Mouse (Mus musculus): Measurements from ENCODE around the gene Gm13691. TPM values are rescaled to one million over a fixed set of nuclear protein-coding genes. Genes with fewer than 3 reads are reported as not detected.

Gm13691 gene
- polyA plus RNA-seq, 1 experiment, result not detected

DNA sequence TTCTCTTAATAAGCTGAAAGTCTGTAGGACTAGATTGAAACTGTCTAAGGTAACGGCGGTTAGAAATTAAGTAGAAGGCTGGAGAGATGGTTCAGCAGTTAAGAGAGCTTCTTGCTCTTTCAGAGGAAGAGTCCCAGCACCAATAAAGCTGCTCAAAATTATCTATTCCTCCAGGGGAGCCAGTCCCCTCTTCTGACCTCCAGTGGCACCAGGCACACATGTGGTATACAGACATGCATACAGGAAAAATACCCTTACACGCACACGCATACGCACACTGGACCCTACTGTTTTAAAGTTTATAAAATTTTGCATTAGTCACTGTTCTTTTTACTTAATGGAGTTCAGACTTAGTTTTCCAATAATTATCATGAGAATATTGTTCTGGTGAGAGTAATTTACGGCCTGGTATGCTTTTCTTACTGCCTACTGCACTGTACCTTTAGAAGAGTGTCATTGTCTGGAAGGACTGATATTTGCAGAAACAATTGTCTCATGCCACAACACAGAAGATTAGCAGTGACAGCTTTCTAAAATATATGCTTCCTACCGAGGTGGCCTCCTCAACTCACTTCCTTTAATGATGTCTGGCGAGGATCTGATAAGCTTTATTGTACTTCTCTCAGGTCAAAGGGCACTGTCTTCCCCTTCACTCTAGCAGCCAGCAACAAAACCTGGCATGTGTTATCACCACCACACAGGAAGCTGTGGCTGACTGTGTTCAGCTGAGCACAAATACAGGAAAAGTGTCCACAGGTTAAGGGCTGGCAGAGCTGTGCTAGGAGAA is 29.4 kb downstream of the Gm13691 start:
- no peak overlapping the region for H3K4me3 ChIP-seq (ENCODE audit: extremely low read depth, insufficient read depth, insufficient read length)
- H3K4me1 ChIP-seq (ENCODE audit: control insufficient read depth, insufficient read depth, insufficient read length), result peaks cover 6% of the 10 kb centered on the region; the same call in 1 of the 2 replicates
- no peak for DNase-seq (ENCODE audit: low read depth in 1 of 2, low spot score in 2 of 2)
- H3K36me3 ChIP-seq (ENCODE audit: control insufficient read depth, insufficient read depth, low read length), result no peaks in the 10 kb centered on the region
- TF ChIP-seq POLR2A (IDR thresholded peaks at IDR 0.05; ENCODE audit: low read depth, low read length), result no peak
- TF ChIP-seq CTCF (IDR thresholded peaks at IDR 0.05; ENCODE audit: extremely low read depth, insufficient read depth, insufficient read length, insufficient replicate concordance), result no peak
- H3K27ac ChIP-seq (ENCODE audit: insufficient read depth, low read length), result no peak overlapping the region
- H3K27me3 ChIP-seq (ENCODE audit: control insufficient read depth, insufficient read depth, low read length), result no peaks in the 10 kb centered on the region
- WGBS, result 41% methylated on average over 8 of the region's 8 CpGs

DNA sequence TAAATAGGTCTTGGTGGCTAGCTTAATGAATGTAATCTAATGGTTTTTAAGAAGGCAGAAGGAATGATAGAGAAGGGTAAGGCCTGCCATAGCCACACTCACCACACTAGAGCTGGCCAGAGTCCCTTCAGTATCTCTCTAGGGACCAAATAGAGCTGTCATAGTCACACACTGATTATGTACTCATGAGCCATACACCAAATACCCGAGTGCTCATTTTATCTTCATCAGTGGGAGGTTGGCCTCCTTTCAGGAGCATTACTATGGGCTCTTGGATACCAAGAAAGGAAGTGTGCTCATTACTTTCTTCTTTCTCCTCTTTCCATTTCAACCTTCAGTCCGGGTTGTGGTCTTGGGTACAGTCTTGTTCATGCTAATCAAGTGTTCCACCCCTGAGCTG is 31.6 kb downstream of the Gm13691 start:
- no peak for DNase-seq (ENCODE audit: low read depth in 1 of 2, low spot score in 2 of 2)
- 71% methylated on average over 2 of the region's 2 CpGs for WGBS
- TF ChIP-seq CTCF (IDR thresholded peaks at IDR 0.05; ENCODE audit: extremely low read depth, insufficient read depth, insufficient read length, insufficient replicate concordance) (no peak), POLR2A (IDR thresholded peaks at IDR 0.05; ENCODE audit: low read depth, low read length) (no peak)
- Histone ChIP-seq H3K36me3 (ENCODE audit: control insufficient read depth, insufficient read depth, low read length) (no peaks in the 10 kb centered on the region), H3K4me3 (ENCODE audit: extremely low read depth, insufficient read depth, insufficient read length) (no peak overlapping the region), H3K27ac (ENCODE audit: insufficient read depth, low read length) (no peak overlapping the region), H3K27me3 (ENCODE audit: control insufficient read depth, insufficient read depth, low read length) (no peaks in the 10 kb centered on the region), H3K4me1 (ENCODE audit: control insufficient read depth, insufficient read depth, insufficient read length) (peaks cover 6% of the 10 kb centered on the region; the same call in 1 of the 2 replicates)

DNA sequence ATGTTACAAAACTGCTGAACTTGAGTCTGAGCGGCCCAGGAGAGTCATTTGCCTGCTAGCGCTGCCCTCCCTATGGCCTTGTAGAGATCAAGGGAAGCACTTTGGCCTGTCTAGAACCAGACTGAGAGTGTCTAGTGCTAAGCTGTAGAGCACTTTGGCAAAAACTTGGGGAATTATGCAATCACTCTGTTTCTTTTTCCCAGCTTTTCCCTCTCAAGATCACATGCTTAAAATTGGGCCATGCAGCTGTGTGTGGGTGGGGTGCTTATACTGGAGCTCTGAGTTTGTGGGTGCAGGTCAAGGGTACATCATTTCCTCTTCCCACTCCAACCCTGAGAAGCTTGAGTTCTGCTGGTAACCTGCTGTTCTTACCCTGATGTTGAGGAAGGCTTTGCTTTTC is 32.6 kb downstream of the Gm13691 start:
- H3K27ac ChIP-seq (ENCODE audit: insufficient read depth, low read length), result no peak overlapping the region
- TF ChIP-seq CTCF (IDR thresholded peaks at IDR 0.05; ENCODE audit: extremely low read depth, insufficient read depth, insufficient read length, insufficient replicate concordance) (no peak), POLR2A (IDR thresholded peaks at IDR 0.05; ENCODE audit: low read depth, low read length) (no peak)
- WGBS, result 89% methylated on average over 2 of the region's 2 CpGs
- H3K36me3 ChIP-seq (ENCODE audit: control insufficient read depth, insufficient read depth, low read length), result no peaks in the 10 kb centered on the region
- H3K4me3 ChIP-seq (ENCODE audit: extremely low read depth, insufficient read depth, insufficient read length), result no peak overlapping the region
- no peak for DNase-seq (ENCODE audit: low read depth in 1 of 2, low spot score in 2 of 2)
- H3K27me3 ChIP-seq (ENCODE audit: control insufficient read depth, insufficient read depth, low read length), result no peaks in the 10 kb centered on the region
- peaks cover 6% of the 10 kb centered on the region; the same call in 1 of the 2 replicates for H3K4me1 ChIP-seq (ENCODE audit: control insufficient read depth, insufficient read depth, insufficient read length)

DNA sequence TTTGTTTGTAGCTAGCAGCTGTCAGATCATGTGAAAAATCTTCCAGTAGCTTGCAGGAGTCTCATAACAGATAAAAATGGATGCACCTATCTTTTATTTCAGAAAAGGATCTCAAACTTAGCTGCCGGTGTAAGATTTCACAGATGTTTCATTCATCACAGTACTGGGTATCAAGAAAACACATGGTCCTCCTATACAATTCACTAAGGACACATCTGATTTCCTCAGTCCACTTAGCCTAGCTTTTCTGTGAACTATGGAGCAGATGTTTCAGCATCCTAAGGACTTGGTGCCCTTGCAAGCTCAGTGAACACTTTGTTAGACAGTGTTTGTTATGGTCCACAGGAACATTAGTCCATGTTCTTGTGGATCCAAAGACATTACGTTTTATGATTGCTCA is 33.0 kb downstream of the Gm13691 start:
- no peak overlapping the region for H3K27ac ChIP-seq (ENCODE audit: insufficient read depth, low read length)
- no peaks in the 10 kb centered on the region for H3K36me3 ChIP-seq (ENCODE audit: control insufficient read depth, insufficient read depth, low read length)
- peaks cover 6% of the 10 kb centered on the region; the same call in 1 of the 2 replicates for H3K4me1 ChIP-seq (ENCODE audit: control insufficient read depth, insufficient read depth, insufficient read length)
- no peaks in the 10 kb centered on the region for H3K27me3 ChIP-seq (ENCODE audit: control insufficient read depth, insufficient read depth, low read length)
- no peak for DNase-seq (ENCODE audit: low read depth in 1 of 2, low spot score in 2 of 2)
- WGBS, result 81% methylated on average over 2 of the region's 2 CpGs
- TF ChIP-seq CTCF (IDR thresholded peaks at IDR 0.05; ENCODE audit: extremely low read depth, insufficient read depth, insufficient read length, insufficient replicate concordance), result no peak
- no peak overlapping the region for H3K4me3 ChIP-seq (ENCODE audit: extremely low read depth, insufficient read depth, insufficient read length)

DNA sequence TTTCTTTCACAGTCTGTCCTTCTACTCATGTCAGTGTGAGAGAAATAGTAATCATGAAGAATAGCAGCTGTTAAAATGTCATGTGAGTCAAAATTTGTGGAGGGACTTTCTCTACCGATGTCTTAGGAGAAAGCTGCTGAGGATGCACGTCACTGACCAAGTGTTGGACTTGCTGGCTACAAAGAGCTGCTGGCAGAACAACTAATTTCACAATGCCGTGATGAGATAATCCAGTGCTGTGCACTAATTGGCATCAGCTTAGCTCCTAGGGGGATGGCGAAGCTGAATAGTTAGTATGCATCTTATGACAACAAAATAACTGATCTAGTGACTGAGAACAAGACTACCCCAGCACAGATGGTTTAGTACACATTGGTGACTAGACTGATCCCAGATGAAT is 34.9 kb downstream of the Gm13691 start:
- Histone ChIP-seq H3K4me3 (ENCODE audit: extremely low read depth, insufficient read depth, insufficient read length) (no peak overlapping the region), H3K36me3 (ENCODE audit: control insufficient read depth, insufficient read depth, low read length) (no peaks in the 10 kb centered on the region), H3K27ac (ENCODE audit: insufficient read depth, low read length) (no peak overlapping the region), H3K4me1 (ENCODE audit: control insufficient read depth, insufficient read depth, insufficient read length) (no peaks in the 10 kb centered on the region), H3K27me3 (ENCODE audit: control insufficient read depth, insufficient read depth, low read length) (no peaks in the 10 kb centered on the region)
- WGBS, result 89% methylated on average over 4 of the region's 4 CpGs
- DNase-seq (ENCODE audit: low read depth in 1 of 2, low spot score in 2 of 2), result no peak
- TF ChIP-seq CTCF (IDR thresholded peaks at IDR 0.05; ENCODE audit: extremely low read depth, insufficient read depth, insufficient read length, insufficient replicate concordance) (no peak), POLR2A (IDR thresholded peaks at IDR 0.05; ENCODE audit: low read depth, low read length) (no peak)

DNA sequence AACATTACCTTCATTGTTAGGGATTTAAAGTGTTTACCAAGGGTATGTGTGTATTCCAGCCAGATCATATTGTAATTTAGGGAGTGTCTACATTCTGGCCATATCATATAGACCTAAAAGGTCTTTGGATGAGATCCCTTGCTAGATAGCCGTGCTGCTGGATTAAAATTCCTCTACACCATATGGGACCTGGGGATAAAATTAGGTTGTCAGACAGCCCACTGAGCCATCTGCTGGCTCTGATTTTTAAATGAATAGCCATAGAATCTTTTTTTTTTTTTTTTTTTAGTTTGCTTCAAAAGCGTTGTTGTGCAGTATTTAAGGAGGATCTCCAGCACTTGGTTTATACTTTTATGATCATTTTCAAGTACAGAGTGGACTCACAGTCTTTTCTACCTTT is 42.2 kb downstream of the Gm13691 start:
- H3K36me3 ChIP-seq (ENCODE audit: control insufficient read depth, insufficient read depth, low read length), result no peaks in the 10 kb centered on the region
- H3K4me1 ChIP-seq (ENCODE audit: control insufficient read depth, insufficient read depth, insufficient read length), result no peaks in the 10 kb centered on the region
- DNase-seq (ENCODE audit: low read depth in 1 of 2, low spot score in 2 of 2), result no peak
- H3K27ac ChIP-seq (ENCODE audit: insufficient read depth, low read length), result no peak overlapping the region
- H3K4me3 ChIP-seq (ENCODE audit: extremely low read depth, insufficient read depth, insufficient read length), result no peak overlapping the region
- WGBS, result 95% methylated on average over 2 of the region's 2 CpGs
- H3K27me3 ChIP-seq (ENCODE audit: control insufficient read depth, insufficient read depth, low read length), result no peaks in the 10 kb centered on the region
- no peak for TF ChIP-seq CTCF (IDR thresholded peaks at IDR 0.05; ENCODE audit: extremely low read depth, insufficient read depth, insufficient read length, insufficient replicate concordance)
- TF ChIP-seq POLR2A (IDR thresholded peaks at IDR 0.05; ENCODE audit: low read depth, low read length), result no peak

DNA sequence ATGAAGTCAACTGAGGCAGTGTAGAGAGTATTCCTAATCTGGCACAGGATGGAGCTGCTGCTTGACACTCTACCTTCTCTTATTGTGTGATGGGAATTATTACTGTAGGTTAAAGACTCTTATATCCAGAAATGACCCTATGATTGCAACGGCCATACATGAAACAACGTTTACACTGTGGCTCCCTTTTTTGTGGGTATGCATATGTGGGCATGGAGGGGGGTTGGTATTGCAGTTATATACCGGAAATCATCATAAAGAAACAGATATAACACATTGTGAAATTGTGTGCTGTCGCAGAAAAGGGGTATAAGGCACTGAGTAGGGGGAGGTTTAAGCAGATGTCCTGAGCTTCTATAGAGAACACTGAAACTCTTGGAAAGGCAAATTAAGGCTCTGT is 45.6 kb downstream of the Gm13691 start:
- 68% methylated on average over 4 of the region's 4 CpGs for WGBS
- TF ChIP-seq POLR2A (IDR thresholded peaks at IDR 0.05; ENCODE audit: low read depth, low read length) (no peak), CTCF (IDR thresholded peaks at IDR 0.05; ENCODE audit: extremely low read depth, insufficient read depth, insufficient read length, insufficient replicate concordance) (no peak)
- Histone ChIP-seq H3K36me3 (ENCODE audit: control insufficient read depth, insufficient read depth, low read length) (no peaks in the 10 kb centered on the region), H3K4me1 (ENCODE audit: control insufficient read depth, insufficient read depth, insufficient read length) (no peaks in the 10 kb centered on the region), H3K4me3 (ENCODE audit: extremely low read depth, insufficient read depth, insufficient read length) (no peak overlapping the region), H3K27me3 (ENCODE audit: control insufficient read depth, insufficient read depth, low read length) (no peaks in the 10 kb centered on the region), H3K27ac (ENCODE audit: insufficient read depth, low read length) (no peak overlapping the region)
- DNase-seq (ENCODE audit: low read depth in 1 of 2, low spot score in 2 of 2), result no peak
